Mouse (Mus musculus): ENCODE data around the gene Kif21b. TPM values are rescaled to one million over a fixed set of nuclear protein-coding genes. Genes with fewer than 3 reads are reported as not detected.

Kif21b gene
- total and polyA plus RNA-seq, 2 experiments = 0.74 to 1.5 TPM

- Histone ChIP-seq H3K27me3 (ENCODE audit: control insufficient read depth, insufficient read depth, low read length) (no peaks in the 10 kb centered on the region), H3K36me3 (ENCODE audit: control insufficient read depth, insufficient read depth, low read length) (no peaks in the 10 kb centered on the region), H3K4me3 (ENCODE audit: insufficient read depth, low read depth, low read length) (no peak overlapping the region), H3K4me1 (ENCODE audit: control insufficient read depth, insufficient read depth, low read length) (no peaks in the 10 kb centered on the region), H3K9ac (ENCODE audit: low read depth, low read length) (no peak overlapping the region), H3K27ac (replicated peaks; ENCODE audit: insufficient read depth, low read depth, low read length) (no peak overlapping the region), H3K79me2 (ENCODE audit: control insufficient read depth, insufficient read depth, low read length) (no peaks in the 10 kb centered on the region)
- 85% methylated on average over 2 of the region's 2 CpGs for WGBS
- no peak for DNase-seq (ENCODE audit: extremely low read depth, low read depth, low spot score)
- TF ChIP-seq CTCF (IDR thresholded peaks at IDR 0.05; ENCODE audit: low read depth, low read length) = no peak
- TF ChIP-seq POLR2A (IDR thresholded peaks at IDR 0.05; ENCODE audit: extremely low read depth, insufficient read depth, low read length) = no peak
These were observed 45.9 kb downstream of the Kif21b start for GRCm38 (mm10) chr1:136177085-136177484.

- no peak overlapping the region for H3K27ac ChIP-seq (replicated peaks; ENCODE audit: insufficient read depth, low read depth, low read length)
- H3K4me3 ChIP-seq (ENCODE audit: insufficient read depth, low read depth, low read length) = no peak overlapping the region
- no peak for DNase-seq (ENCODE audit: extremely low read depth, low read depth, low spot score)
- WGBS = 61% methylated on average over 6 of the region's 6 CpGs
- H3K4me1 ChIP-seq (ENCODE audit: control insufficient read depth, insufficient read depth, low read length) = no peaks in the 10 kb centered on the region
- TF ChIP-seq CTCF (IDR thresholded peaks at IDR 0.05; ENCODE audit: low read depth, low read length) (no peak), POLR2A (IDR thresholded peaks at IDR 0.05; ENCODE audit: extremely low read depth, insufficient read depth, low read length) (no peak)
- H3K36me3 ChIP-seq (ENCODE audit: control insufficient read depth, insufficient read depth, low read length) = no peaks in the 10 kb centered on the region
- no peaks in the 10 kb centered on the region for H3K27me3 ChIP-seq (ENCODE audit: control insufficient read depth, insufficient read depth, low read length)
- no peaks in the 10 kb centered on the region for H3K79me2 ChIP-seq (ENCODE audit: control insufficient read depth, insufficient read depth, low read length)
- no peak overlapping the region for H3K9ac ChIP-seq (ENCODE audit: low read depth, low read length)
These were observed 47.6 kb downstream of the Kif21b start for GRCm38 (mm10) chr1:136178741-136179140.

- 84% methylated on average over 2 of the region's 2 CpGs for WGBS
- TF ChIP-seq CTCF (IDR thresholded peaks at IDR 0.05; ENCODE audit: low read depth, low read length) (no peak), POLR2A (IDR thresholded peaks at IDR 0.05; ENCODE audit: extremely low read depth, insufficient read depth, low read length) (no peak)
- H3K9ac ChIP-seq (ENCODE audit: low read depth, low read length) = no peak overlapping the region
- no peak overlapping the region for H3K4me3 ChIP-seq (ENCODE audit: insufficient read depth, low read depth, low read length)
- H3K27ac ChIP-seq (replicated peaks; ENCODE audit: insufficient read depth, low read depth, low read length) = no peak overlapping the region
- no peaks in the 10 kb centered on the region for H3K36me3 ChIP-seq (ENCODE audit: control insufficient read depth, insufficient read depth, low read length)
- H3K79me2 ChIP-seq (ENCODE audit: control insufficient read depth, insufficient read depth, low read length) = no peaks in the 10 kb centered on the region
- DNase-seq (ENCODE audit: extremely low read depth, low read depth, low spot score) = no peak
- H3K4me1 ChIP-seq (ENCODE audit: control insufficient read depth, insufficient read depth, low read length) = no peaks in the 10 kb centered on the region
- H3K27me3 ChIP-seq (ENCODE audit: control insufficient read depth, insufficient read depth, low read length) = no peaks in the 10 kb centered on the region
These were observed 48.4 kb downstream of the Kif21b start for GRCm38 (mm10) chr1:136179511-136180001.

GRCm38 (mm10) chr1:136190033-136190432 lies 58.8 kb downstream of the Kif21b start:
- DNase-seq (ENCODE audit: extremely low read depth, low read depth, low spot score) = no peak
- Histone ChIP-seq H3K4me1 (ENCODE audit: control insufficient read depth, insufficient read depth, low read length) (no peaks in the 10 kb centered on the region), H3K36me3 (ENCODE audit: control insufficient read depth, insufficient read depth, low read length) (no peaks in the 10 kb centered on the region), H3K79me2 (ENCODE audit: control insufficient read depth, insufficient read depth, low read length) (no peaks in the 10 kb centered on the region), H3K27me3 (ENCODE audit: control insufficient read depth, insufficient read depth, low read length) (no peaks in the 10 kb centered on the region), H3K9ac (ENCODE audit: low read depth, low read length) (no peak overlapping the region), H3K4me3 (ENCODE audit: insufficient read depth, low read depth, low read length) (no peak overlapping the region), H3K27ac (replicated peaks; ENCODE audit: insufficient read depth, low read depth, low read length) (no peak overlapping the region)
- 81% methylated on average over 5 of the region's 5 CpGs for WGBS
- no peak for TF ChIP-seq POLR2A (IDR thresholded peaks at IDR 0.05; ENCODE audit: extremely low read depth, insufficient read depth, low read length)
- no peak for TF ChIP-seq CTCF (IDR thresholded peaks at IDR 0.05; ENCODE audit: low read depth, low read length)

- peak; percentile 8 for DNase-seq (ENCODE audit: extremely low read depth, low read depth, low spot score)
- Histone ChIP-seq H3K4me3 (ENCODE audit: insufficient read depth, low read depth, low read length) (no peak within 1 kb of the TSS), H3K4me1 (ENCODE audit: control insufficient read depth, insufficient read depth, low read length) (no peaks in the 10 kb centered on the region), H3K36me3 (ENCODE audit: control insufficient read depth, insufficient read depth, low read length) (no peaks in the 10 kb centered on the region), H3K9ac (ENCODE audit: low read depth, low read length) (no peak within 1 kb of the TSS), H3K27me3 (ENCODE audit: control insufficient read depth, insufficient read depth, low read length) (no peaks in the 10 kb centered on the region), H3K27ac (replicated peaks; ENCODE audit: insufficient read depth, low read depth, low read length) (no peak within 1 kb of the TSS), H3K79me2 (ENCODE audit: control insufficient read depth, insufficient read depth, low read length) (no peaks in the 10 kb centered on the region)
- 52% methylated on average over 3 of the region's 3 CpGs for WGBS
- TF ChIP-seq CTCF (IDR thresholded peaks at IDR 0.05; ENCODE audit: low read depth, low read length) (peak; percentile 64), POLR2A (IDR thresholded peaks at IDR 0.05; ENCODE audit: extremely low read depth, insufficient read depth, low read length) (no peak)
These were observed 81.6 kb downstream of the Kif21b start, which contains the start of gene Mroh3 for GRCm38 (mm10) chr1:136212803-136213202. Mroh3 (minus strand) TSS chr1:136212828.

- Histone ChIP-seq H3K4me3 (ENCODE audit: insufficient read depth, low read depth, low read length) (no peak overlapping the region), H3K9ac (ENCODE audit: low read depth, low read length) (no peak overlapping the region), H3K79me2 (ENCODE audit: control insufficient read depth, insufficient read depth, low read length) (no peaks in the 10 kb centered on the region), H3K36me3 (ENCODE audit: control insufficient read depth, insufficient read depth, low read length) (no peaks in the 10 kb centered on the region), H3K27me3 (ENCODE audit: control insufficient read depth, insufficient read depth, low read length) (no peaks in the 10 kb centered on the region), H3K27ac (replicated peaks; ENCODE audit: insufficient read depth, low read depth, low read length) (no peak overlapping the region), H3K4me1 (ENCODE audit: control insufficient read depth, insufficient read depth, low read length) (no peaks in the 10 kb centered on the region)
- 61% methylated on average over 15 of the region's 15 CpGs for WGBS
- TF ChIP-seq POLR2A (IDR thresholded peaks at IDR 0.05; ENCODE audit: extremely low read depth, insufficient read depth, low read length) (no peak), CTCF (IDR thresholded peaks at IDR 0.05; ENCODE audit: low read depth, low read length) (no peak)
- no peak for DNase-seq (ENCODE audit: extremely low read depth, low read depth, low spot score)
These were observed 83.1 kb downstream of the Kif21b start for GRCm38 (mm10) chr1:136214304-136214703.

Data from liver, adult 2 months (tissue).